Mouse (Mus musculus) kidney, postnatal 36 days (tissue): ENCODE data around the gene Gphn.

Source experiments
- DNase-seq, 2 experiments: peaks; one replicate each; pipeline ENCODE4 v3.0.0; 2021 to 2022; ENCODE audit warnings: mixed read lengths in 2 of 2

Gene Gphn

DNA sequence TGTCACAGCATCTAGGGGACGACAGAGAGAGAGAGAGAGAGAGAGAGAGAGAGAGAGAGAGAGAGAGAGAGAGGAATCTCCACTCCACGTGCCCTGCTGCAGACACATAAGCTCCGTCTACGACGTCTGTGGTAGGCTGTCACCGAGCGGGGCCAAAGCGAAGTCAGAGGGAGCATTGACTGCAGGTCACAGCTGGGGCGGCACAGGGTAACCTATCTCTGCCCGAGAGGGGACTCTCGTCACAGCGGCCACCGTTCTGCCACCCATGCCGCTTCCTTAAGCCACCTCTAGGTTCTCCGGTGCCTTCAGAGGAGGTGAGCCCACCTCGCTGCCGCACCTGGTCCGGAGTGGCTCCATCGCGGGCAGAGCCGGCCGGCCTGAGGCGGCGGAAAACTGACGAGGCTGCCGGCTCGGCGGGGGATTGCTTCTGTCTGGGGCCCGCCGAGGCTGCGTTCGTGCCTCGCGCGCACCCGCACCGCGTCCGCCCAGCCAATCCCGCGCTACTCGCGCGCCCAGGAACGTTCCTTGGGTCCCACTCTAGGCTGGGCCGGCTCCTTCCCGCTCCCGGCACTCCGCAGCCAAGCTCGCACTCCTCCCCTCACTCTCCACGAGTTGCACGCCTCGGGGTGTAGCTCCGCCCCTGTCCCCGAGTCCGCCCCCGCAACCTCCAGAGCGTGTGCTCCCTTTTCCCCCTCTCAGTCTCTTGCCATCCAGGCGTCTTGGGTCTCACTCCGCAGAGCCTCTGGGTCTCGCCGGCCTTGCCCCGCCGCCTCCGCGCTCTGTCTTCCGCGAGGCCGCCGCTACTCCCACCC lies at the start of gene Gphn:
Gphn (plus strand) TSS at position 673 of the 812 bp plus-strand sequence.
- peak; percentile 92 for DNase-seq

DNA sequence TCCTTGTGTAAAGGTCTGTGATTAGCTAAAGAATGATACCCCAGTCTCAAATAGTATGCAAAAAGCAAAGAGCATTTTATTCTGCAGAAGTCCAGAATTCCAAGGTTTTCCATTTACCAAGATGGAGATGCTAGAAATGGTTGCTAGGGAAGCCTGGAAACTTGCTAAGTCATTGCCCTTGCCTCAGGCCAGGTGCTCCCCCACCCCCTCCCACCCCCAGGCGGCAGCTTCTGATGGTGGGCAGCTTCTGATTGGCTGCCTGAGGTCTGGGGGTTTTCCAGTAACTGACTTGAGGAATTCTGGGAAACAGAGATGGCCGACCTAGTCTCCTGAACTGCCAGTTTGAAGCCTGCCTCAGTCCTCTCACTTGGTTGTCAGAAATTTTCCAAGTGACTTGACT lies 44.7 kb upstream of the Gphn start:
- no peak for DNase-seq

DNA sequence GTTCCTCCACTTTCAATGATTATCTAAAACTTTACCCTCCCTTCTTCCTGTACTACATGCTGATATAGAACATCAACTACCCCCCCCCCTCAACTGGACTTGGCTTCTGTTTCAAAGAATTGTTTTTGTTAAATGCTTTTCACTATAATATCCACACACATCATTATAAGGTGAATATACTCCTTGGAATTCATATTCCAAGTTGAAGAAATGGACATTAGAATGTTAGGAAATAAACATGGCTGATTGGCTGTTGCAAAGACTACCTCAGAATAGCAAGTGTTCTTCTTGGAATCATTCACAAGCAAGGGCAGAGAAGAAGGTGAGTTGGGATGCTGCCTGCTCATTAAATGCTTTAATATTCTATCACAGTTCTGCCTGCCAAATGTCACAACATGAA lies 32.2 kb upstream of the Gphn start, which contains the start of gene Gm6657:
Gm6657 (plus strand) TSS at position 301 of the 400 bp plus-strand sequence.
- no peak for DNase-seq

DNA sequence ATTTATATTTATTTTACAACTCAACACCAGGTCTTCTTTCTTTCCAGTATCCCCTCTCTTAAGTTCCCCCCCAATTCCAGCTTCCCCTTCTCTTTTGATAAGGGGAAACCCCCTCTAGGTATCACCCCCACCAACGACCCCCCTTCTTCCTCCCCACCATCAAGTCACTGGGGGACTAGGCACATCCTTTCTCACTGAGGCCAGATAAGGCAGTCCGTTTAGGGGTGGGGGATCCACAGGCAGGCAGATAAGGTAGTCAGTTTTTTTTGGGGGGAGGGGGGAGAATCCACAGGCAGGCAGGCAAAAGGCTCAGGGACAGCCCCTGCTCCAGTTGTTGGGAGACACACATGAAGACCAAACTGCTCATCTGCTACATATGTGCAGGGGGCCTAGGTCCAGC lies 30.8 kb upstream of the Gphn start:
- DNase-seq, result no peak

DNA sequence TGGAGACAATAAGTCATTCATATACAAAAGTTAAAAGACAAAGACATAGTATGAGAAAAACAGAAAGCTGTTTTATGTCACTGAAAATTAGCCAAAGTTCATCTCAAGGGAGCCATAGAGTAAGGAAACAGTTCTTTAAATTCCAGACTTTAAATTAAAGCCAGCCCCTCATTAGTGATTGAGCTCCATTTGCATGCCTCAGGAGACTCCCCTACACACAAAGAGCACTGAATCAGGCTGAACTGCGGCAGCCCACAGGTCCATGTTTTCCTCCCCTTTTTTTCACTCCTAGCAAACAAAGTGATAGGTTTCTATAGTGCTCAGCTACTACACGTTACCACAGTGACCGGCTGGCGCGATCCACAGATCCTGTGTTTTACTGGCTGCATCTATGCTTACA lies 22.5 kb upstream of the Gphn start:
- no peak for DNase-seq

DNA sequence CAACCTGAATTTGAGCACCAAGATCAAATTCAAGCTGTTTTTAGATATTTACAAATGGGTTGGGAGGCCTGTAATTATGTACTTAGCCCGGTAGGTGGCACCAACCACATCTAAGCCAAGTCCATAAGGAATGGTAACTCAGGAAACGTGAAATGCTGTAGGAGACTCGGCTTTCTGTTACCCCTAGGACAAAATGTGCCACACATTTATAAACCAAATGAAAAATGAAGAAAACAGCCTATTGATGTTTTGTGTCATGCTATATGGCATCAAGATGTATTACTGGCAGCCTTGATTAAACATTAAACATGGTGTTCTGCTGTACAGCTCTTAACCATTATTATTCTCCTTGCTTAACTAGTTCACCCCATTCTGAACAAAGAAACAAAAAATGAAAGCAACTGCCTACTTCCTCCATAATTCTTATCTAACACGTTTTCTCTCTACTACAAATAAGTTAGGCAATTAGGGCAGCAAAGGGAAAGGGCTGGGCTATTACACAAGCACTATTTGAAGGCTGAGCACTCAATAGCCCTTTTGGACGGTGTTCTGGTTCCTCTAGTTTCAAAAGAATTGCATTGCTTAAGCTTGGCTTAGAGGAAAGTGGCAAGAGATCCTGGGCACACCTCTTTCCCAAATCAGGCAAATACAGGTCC lies 20.1 kb upstream of the Gphn start:
- DNase-seq, result peak; percentile 45 to 67

DNA sequence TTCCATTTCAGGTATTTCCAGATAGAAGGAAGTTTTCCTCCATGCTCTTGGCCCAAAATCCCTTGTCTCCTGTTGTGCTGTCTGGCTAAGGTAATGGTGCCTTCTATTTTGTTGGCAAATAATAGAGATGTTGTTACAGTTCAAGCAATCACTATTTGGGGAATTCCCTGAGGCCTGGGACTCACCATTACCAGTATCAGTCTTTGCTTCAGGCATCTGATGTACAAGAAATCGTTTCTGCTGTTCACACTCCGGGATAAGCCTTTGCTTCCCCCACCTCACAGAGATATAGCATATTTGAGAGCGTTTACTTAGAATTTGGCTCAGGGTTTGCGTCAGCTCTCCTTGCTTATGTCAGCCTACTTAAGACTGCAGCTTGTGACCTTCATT lies 19.6 kb upstream of the Gphn start:
- no peak for DNase-seq

DNA sequence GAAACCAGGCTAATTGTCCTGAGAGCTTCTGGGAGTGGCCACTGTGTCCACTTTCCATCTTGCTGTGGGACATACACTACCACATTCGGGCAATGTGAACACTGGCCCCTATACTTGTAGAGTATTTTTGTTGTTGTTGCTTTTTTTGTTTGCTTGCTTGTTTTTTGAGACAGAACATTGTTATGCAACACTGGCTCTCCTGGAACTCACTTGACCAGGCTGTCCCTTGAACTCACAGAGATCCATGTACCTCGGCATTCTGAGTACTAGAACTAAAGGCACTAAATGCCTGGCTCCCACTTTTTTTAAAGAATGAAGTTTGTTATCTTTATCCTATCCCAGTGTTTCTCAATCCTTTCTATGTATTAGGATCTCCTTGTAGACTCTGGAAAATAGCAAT lies 16.3 kb upstream of the Gphn start:
- peak in 1 of 2 experiments; percentile 23 for DNase-seq

DNA sequence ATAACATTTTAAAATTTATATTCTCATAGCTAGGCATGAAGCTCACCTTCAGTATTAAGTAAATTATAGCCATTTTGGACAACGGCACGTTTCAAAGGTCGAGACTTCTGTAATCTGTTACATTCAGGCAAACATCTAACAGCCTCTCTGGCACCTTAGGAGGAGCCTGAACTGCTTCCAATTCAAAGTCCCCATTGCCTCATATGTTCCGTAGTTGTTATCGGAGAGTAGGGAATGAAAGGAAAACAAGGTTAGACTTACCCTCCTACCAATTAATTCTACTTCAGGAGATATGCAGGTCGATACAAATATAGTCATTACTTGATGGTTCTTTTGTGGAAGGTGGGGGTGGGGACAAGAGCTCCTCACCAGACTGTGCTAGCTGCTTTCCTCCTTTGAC lies 10.7 kb upstream of the Gphn start:
- peak in 1 of 2 experiments; percentile 3 for DNase-seq

DNA sequence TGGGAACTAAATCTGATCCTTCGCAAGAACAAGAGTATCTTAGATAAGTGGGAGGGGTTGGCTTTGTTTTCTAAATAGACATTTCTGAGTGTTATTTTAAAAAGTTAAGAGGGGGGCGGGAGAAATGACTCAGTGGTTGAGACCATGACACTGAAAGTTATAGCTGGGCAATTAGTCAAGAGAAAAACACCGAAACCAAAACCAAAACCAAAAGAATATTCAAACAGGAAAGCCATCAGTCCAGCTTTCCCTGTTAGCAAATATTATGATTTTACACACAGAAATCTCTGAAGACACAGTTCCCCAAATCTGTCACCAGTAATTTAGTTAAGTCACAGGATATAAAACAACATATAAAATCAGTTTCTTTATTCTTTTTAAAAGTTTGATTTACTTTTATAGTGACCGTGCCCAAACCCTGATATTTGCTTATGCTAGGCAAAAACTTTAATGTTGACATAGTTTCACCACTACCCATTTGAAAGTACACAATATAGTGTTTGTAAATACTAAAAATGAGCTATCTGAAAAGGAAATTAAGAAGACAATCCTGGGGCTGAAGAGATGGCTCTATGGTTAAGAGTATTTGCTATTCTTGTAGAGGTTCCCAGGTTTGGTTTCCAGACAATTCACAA lies 6.9 kb upstream of the Gphn start:
- peak in 1 of 2 experiments; percentile 5 for DNase-seq

DNA sequence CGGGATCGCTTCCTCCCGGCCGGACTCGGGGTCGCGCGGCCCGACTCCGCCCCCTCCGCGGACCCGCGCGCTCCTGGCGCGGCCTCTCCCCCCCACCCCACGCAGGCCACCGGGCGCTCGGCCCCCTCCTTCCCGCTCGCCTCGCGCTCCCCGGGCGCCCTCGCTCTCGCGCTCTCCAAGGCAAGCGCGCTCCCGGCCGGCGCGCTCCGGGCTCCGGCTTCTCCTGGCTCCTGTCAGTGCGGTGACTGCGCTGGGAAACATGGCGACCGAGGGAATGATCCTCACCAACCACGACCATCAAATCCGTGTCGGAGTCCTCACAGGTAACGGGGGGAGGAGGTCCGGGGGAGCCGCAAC lies 318 bp downstream of the Gphn start:
- DNase-seq, result peak; percentile 85 to 92

DNA sequence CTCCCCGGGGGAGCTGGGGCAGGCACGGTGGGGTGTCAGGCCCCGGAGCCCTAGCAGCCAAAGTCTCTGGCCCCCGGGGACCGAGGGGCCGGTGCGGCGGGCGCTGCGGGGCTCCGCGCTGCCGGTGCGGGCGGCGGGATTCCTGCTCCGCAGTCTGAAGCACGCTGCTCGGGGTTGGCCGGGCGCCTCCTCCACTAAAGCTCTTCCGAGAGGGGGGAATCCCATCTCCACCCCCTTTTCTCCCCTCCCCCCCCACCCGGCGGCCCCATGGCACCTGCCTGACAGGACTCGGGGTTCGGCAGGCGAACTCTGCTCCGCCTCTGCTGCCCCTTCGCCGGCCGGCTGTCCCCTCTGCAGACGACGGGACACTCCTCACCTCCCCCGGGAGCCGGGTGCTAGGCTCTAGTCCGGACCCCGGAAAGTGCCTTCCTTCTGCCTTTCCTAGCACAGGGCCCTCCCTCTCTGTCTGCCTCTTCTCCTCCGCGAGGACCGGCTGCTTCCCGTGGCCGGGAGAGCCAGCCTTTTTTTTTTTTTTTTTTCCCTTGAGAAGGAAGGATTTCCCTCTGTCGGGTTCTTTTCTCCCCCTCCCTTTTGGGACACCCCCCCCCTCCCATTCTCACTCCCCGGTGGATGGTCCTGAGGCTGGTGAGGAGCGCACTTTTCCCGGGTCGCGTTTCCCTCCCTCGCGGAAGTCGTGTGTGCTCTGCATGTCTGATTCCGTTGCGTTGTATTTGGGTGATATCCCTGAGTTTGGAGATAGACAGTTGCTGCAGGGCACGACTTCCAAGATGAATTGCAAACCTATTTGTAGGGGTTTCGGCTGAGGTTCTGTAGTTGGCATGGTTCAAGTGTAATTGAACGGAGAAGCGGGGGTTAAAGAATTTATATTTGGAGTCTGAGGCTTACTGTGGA lies 1.1 kb downstream of the Gphn start:
- DNase-seq, result peak; percentile 34 to 63

DNA sequence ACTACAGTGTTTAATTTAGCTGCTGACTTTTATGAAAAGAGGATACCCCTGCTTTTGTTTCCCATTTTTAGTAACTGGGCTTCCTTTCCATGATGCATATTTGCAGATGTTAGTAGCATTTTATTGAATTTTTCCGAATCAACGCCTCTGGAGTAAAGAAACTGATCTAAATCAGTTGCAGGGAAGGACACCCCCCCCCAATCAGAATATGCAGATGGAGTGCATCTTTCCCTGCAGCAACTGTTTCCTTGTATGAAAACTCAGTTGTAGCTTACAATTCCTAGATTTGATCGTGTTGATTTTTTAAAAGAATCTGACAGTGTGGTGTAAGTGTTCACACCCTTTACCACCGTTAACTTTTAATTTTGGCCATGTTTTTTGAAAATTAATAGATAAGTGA lies 2.0 kb downstream of the Gphn start:
- no peak for DNase-seq

DNA sequence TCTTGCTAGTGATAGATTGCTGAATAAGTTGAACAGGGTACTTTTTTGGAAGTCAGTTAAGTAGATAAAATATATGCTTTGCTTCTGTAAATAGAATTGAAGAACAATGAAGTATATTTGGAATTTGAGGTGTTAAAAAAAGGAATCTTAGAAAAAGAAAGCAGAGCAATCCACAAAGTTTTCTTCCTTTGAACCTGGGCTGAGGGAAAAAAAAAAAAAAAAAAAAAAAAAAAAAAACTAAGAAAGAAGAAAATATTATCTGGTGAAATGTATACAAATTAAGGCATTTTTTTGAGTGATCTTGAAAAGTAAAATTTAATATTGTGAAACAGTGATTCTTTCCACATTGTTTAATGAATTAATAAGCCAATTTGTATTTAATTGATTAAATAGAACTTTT lies 6.4 kb downstream of the Gphn start:
- no peak for DNase-seq

DNA sequence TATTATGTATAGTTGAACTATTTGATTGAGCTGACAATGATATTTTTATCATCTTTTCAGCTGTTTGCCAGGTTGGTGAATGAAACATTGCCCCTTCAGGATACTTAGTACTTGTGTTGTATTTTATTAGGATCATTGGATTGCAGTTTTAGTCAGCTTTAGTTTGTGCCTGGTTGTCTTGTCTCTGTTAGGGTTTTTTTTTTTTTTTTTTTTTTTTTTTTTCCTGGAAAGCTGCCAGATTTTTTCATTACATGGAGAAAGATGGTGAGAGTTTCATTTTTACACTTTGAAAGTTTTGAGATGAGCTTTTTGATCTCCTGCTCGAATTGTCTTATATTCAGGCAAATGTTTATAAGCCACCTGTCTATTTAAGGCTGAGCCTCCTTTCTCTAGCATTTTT lies 22.2 kb downstream of the Gphn start:
- no peak for DNase-seq

DNA sequence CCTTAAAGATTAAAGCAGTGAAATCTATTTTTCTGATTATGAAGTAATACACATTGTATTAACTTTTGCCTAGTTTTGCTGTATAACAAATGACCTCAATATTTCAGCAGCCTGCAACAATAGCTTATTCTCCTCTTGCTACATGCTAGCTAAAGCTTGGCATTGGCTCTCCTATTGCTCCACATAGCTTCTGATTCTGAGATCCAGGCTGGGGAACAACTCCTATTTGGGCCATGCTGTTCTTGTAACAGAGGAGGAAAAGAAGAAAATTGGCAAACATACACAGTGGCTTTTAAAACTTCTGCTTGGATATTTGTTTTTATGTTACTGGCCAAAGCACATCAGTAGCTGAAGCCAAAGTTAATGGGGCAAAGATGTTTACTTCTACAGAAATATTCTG lies 23.0 kb downstream of the Gphn start:
- DNase-seq, result no peak

DNA sequence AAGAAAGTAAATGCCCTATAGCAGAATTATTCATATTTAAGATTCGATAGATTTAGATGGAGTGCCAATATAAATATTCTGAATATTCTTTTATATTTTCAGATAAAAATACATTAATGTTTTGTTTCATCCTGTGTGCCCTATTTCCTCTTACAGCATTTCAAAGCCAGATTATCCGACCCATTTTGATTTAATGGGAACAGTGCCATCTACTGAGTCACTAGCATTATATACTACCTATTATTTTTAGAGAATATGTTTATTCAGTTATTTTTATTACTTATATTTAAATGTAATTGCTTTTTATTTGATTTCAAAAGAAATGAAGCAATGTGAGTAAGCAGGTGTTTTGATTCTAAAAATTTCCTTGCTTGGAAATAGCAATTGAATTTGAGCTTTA lies 51.2 kb downstream of the Gphn start:
- peak in 1 of 2 experiments; percentile 6 for DNase-seq

DNA sequence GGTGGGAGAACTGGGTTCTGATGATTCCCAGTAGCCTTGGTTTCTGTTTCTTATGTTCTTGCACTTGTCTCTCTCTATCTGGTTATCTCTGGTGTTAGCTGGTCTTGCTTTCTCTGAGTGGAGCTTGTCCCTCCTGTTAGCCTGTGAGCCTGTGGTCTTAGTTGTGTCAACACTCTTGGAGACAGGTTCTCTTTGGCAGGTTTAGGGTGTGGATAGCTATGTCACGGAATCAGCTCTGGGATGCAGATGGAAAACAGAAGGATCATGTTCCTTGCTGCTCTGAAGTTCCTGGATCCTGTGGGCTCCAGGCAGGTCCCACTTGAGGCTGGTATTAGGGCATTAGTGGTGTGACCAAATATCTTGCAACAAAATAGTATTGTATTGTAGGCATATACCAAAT lies 64.2 kb downstream of the Gphn start:
- no peak for DNase-seq

DNA sequence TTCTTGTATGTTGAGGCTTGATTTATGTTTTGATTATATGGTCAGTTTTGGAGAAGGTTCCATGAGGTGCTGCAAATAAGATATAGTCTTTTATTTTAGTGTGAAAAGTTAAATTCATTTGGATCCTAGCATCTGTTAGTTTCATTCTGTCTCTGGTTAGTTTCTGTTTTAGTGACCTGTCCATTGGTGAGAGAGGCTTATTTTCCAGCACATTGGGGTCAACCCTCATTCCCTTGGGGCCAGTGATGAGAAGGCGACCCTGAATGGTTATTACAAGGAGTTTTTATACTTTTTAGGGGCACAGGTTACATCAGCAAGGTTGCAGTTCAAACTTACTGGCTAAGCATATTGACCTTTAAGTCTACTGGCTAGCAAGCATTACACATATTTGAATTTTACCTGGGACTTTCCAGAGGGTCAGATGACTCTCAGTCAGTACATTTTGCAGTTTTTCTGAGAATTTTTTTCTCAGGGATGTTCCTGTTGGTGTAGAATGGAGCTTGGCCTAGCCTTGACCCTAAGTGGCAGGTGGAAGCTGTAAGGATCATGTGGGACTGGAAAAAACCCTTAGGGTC lies 72.7 kb downstream of the Gphn start:
- no peak for DNase-seq

DNA sequence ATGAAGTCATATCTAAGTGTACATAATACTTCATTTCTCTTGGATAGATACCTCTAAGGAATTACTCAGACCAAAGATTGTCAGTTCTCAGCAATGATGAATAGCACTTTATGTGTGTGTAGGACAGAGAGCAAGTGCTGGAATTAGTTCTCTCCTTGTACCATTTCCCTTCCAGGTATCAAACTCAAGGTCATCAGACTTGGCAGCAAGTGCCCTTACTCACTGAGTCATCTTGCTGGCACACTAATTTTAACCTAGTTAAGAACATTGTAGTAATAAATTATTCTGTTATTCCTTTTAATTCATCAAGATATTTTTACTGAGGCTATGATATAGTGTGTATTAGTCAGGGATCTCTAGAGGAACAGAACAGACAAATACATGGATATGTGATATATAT lies 88.9 kb downstream of the Gphn start:
- no peak for DNase-seq

DNA sequence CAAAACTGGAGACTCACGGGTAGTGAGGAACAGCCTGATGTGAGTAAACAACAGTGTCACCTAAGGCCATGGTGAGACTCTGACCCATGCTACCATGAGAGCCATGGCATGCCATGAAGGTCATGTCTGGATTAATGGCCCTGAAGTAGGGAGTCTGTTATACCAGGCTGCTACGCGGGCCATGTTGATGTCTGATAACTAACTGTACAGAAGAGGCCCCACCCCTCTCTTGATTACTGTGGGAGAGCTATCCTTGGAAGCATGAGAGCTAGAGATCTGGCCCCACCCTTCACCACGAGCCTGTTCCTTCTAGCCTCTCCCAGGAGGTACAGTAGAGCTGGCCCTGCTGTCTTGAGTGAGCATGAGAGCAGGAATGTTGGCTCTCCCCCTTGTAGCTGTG lies 101.8 kb downstream of the Gphn start:
- no peak for DNase-seq

DNA sequence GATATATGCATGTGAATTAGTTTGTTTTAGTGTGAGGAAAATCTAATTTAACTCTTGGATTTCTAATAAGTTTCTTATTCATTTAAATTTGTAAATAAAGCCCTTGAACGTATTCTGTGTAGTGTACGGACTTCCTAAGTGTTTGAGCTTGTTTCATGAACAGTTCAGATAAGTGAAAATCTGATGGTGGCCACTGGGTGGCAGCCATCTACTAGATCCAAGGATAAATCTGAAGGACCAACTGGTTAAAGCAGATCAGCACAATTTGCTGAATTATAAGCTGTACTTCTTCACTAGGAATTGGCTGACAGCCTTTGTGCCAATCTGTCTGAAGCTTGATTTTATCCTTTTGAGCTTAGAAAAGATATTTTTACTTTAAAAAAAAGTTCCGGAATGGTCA lies 105.9 kb downstream of the Gphn start:
- DNase-seq, result peak; percentile 66 to 82

DNA sequence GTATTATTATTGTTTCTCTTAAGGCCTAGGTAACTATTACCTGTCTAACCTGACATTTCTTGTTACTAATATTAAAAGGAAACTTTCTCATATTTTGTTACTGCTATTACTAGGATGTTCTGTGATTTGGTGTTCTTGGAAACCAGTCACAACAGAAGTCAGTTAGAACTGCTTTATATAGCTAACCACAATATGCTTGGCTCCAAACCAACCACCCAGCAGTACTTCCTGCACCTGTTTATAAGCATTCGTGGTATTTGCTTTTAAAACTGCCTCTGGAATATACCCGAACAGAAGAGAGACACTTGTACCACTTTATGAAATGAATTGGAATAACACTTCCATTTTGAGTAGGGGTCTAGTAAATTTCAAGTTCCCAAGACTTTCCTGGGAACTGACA lies 130.3 kb downstream of the Gphn start:
- DNase-seq, result no peak
